Mouse (Mus musculus): ENCODE measurements at regions not wholly inside any gene's neighbourhood (a gene's known extent, or its start where the extent isn't known, plus 50 kb on each side); places are given as distances from the start of the nearest gene placed in this dataset.

- Histone ChIP-seq H3K27me3 (ENCODE audit: control insufficient read depth, insufficient read depth, low read length) (no peaks in the 10 kb centered on the region), H3K27ac (ENCODE audit: insufficient read depth, low read length) (no peak overlapping the region), H3K4me1 (ENCODE audit: control insufficient read depth, insufficient read depth, insufficient read length) (no peaks in the 10 kb centered on the region), H3K4me3 (ENCODE audit: extremely low read depth, insufficient read depth, insufficient read length) (no peak overlapping the region), H3K36me3 (ENCODE audit: control insufficient read depth, insufficient read depth, low read length) (no peaks in the 10 kb centered on the region)
- TF ChIP-seq CTCF (IDR thresholded peaks at IDR 0.05; ENCODE audit: extremely low read depth, insufficient read depth, insufficient read length, insufficient replicate concordance), result no peak
- TF ChIP-seq POLR2A (IDR thresholded peaks at IDR 0.05; ENCODE audit: low read depth, low read length), result no peak
- DNase-seq (ENCODE audit: low read depth in 1 of 2, low spot score in 2 of 2), result no peak
- 76% methylated on average over 4 of the region's 4 CpGs for WGBS
Observed at GRCm38 (mm10) chr3:128067861-128068260, 171.7 kb upstream of the Fam241a start.

- WGBS, result 83% methylated on average over 9 of the region's 9 CpGs
Observed at GRCm38 (mm10) chr3:128054031-128054430, 157.9 kb upstream of the Fam241a start.

GRCm38 (mm10) chr3:128043709-128044108 is 147.6 kb upstream of the Fam241a start:
- Histone ChIP-seq H3K36me3 (ENCODE audit: control insufficient read depth, insufficient read depth, low read length) (no peaks in the 10 kb centered on the region), H3K27ac (ENCODE audit: insufficient read depth, low read length) (no peak overlapping the region), H3K4me3 (ENCODE audit: extremely low read depth, insufficient read depth, insufficient read length) (no peak overlapping the region), H3K4me1 (ENCODE audit: control insufficient read depth, insufficient read depth, insufficient read length) (no peaks in the 10 kb centered on the region), H3K27me3 (ENCODE audit: control insufficient read depth, insufficient read depth, low read length) (no peaks in the 10 kb centered on the region)
- DNase-seq (ENCODE audit: low read depth in 1 of 2, low spot score in 2 of 2), result no peak
- TF ChIP-seq POLR2A (IDR thresholded peaks at IDR 0.05; ENCODE audit: low read depth, low read length), result no peak
- no peak for TF ChIP-seq CTCF (IDR thresholded peaks at IDR 0.05; ENCODE audit: extremely low read depth, insufficient read depth, insufficient read length, insufficient replicate concordance)
- 66% methylated on average over 3 of the region's 3 CpGs for WGBS

More at GRCm38 (mm10) chr3:128054031-128054430, 157.9 kb upstream of the Fam241a start:
- Histone ChIP-seq H3K4me1 (ENCODE audit: control insufficient read depth, insufficient read depth, insufficient read length) (no peaks in the 10 kb centered on the region), H3K27ac (ENCODE audit: insufficient read depth, low read length) (no peak overlapping the region), H3K36me3 (ENCODE audit: control insufficient read depth, insufficient read depth, low read length) (no peaks in the 10 kb centered on the region), H3K27me3 (ENCODE audit: control insufficient read depth, insufficient read depth, low read length) (no peaks in the 10 kb centered on the region; the same call in 1 of the 2 replicates), H3K4me3 (ENCODE audit: extremely low read depth, insufficient read depth, insufficient read length) (no peak overlapping the region)
- TF ChIP-seq CTCF (IDR thresholded peaks at IDR 0.05; ENCODE audit: extremely low read depth, insufficient read depth, insufficient read length, insufficient replicate concordance) (no peak), POLR2A (IDR thresholded peaks at IDR 0.05; ENCODE audit: low read depth, low read length) (no peak)
- DNase-seq (ENCODE audit: low read depth in 1 of 2, low spot score in 2 of 2), result no peak

GRCm38 (mm10) chr3:128040407-128041115 is 144.4 kb upstream of the Fam241a start:
- WGBS, result 47% methylated on average over 12 of the region's 12 CpGs
- Histone ChIP-seq H3K4me1 (ENCODE audit: control insufficient read depth, insufficient read depth, insufficient read length) (no peaks in the 10 kb centered on the region), H3K27ac (ENCODE audit: insufficient read depth, low read length) (no peak overlapping the region), H3K36me3 (ENCODE audit: control insufficient read depth, insufficient read depth, low read length) (no peaks in the 10 kb centered on the region), H3K27me3 (ENCODE audit: control insufficient read depth, insufficient read depth, low read length) (no peaks in the 10 kb centered on the region), H3K4me3 (ENCODE audit: extremely low read depth, insufficient read depth, insufficient read length) (no peak overlapping the region)
- DNase-seq (ENCODE audit: low read depth in 1 of 2, low spot score in 2 of 2), result no peak
- TF ChIP-seq POLR2A (IDR thresholded peaks at IDR 0.05; ENCODE audit: low read depth, low read length) (no peak), CTCF (IDR thresholded peaks at IDR 0.05; ENCODE audit: extremely low read depth, insufficient read depth, insufficient read length, insufficient replicate concordance) (no peak)

DNA sequence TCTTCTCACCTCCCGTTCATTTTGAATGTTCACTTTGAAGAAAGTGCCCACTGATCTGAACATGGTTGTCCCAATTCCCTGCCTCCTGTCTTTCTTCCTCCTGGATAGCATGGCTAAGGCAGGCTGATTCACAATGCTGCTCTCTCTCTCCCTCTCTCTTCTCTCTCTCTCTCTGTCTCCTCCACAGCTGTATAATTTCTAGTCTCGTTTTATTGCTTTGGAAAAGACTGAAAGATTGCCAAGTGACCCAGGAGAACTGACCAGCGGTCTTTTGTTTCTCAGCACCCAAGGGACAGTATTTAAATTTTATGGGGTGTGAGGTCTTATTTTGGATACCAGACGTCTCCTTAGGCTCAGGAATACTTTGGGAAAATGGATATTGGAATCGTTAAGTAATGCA is 143.1 kb upstream of the Fam241a start:
- Histone ChIP-seq H3K4me1 (ENCODE audit: control insufficient read depth, insufficient read depth, insufficient read length) (no peaks in the 10 kb centered on the region), H3K4me3 (ENCODE audit: extremely low read depth, insufficient read depth, insufficient read length) (no peak overlapping the region), H3K27ac (ENCODE audit: insufficient read depth, low read length) (no peak overlapping the region), H3K27me3 (ENCODE audit: control insufficient read depth, insufficient read depth, low read length) (no peaks in the 10 kb centered on the region), H3K36me3 (ENCODE audit: control insufficient read depth, insufficient read depth, low read length) (no peaks in the 10 kb centered on the region)
- TF ChIP-seq CTCF (IDR thresholded peaks at IDR 0.05; ENCODE audit: extremely low read depth, insufficient read depth, insufficient read length, insufficient replicate concordance), result no peak
- TF ChIP-seq POLR2A (IDR thresholded peaks at IDR 0.05; ENCODE audit: low read depth, low read length), result no peak
- DNase-seq (ENCODE audit: low read depth in 1 of 2, low spot score in 2 of 2), result no peak
- 74% methylated on average over 5 of the region's 5 CpGs for WGBS

DNA sequence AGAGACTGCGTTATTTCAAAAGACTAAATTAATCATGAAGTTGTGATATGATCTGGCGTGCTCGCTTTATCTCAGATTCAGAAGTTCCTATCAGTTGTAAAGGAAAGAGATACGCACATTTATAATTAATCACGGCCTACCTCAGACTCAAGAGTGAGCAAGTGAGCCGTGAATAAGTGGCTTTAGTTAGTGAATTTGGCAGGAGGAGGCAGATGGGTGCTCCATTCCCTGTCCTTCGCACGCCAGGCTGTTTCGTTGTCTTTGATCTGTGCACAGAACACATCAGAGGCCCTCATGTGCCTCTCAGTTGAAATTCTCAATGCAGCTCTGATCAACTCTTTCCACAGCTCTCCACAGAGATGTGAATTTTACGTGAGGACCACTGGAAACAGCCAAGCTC is 140.4 kb upstream of the Fam241a start:
- no peak overlapping the region for H3K27ac ChIP-seq (ENCODE audit: insufficient read depth, low read length)
- 86% methylated on average over 10 of the region's 10 CpGs for WGBS

DNA sequence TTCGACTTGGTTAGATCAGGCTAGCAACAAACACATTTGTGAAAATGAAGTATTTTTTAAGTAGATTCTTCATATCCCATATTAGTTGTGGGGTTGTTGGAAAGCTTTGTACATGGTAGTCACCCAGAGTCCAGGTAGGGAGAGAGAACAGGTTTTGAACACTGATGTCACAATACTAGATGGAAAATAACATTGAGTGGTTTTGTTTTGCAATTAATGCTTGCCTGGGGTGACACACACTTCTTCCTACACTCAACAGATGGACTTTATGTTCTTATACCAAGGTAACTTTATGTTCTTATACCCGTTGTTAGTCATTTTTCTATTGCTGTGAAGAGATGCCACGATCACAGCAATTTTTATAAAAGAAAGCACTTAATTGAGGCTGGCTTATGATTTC is 134.2 kb upstream of the Fam241a start:
- no peak overlapping the region for H3K27ac ChIP-seq (ENCODE audit: insufficient read depth, low read length)
- H3K4me3 ChIP-seq (ENCODE audit: extremely low read depth, insufficient read depth, insufficient read length), result no peak overlapping the region
- 79% methylated on average over 3 of the region's 3 CpGs for WGBS
- H3K4me1 ChIP-seq (ENCODE audit: control insufficient read depth, insufficient read depth, insufficient read length), result no peaks in the 10 kb centered on the region
- TF ChIP-seq CTCF (IDR thresholded peaks at IDR 0.05; ENCODE audit: extremely low read depth, insufficient read depth, insufficient read length, insufficient replicate concordance) (no peak), POLR2A (IDR thresholded peaks at IDR 0.05; ENCODE audit: low read depth, low read length) (no peak)
- no peaks in the 10 kb centered on the region for H3K36me3 ChIP-seq (ENCODE audit: control insufficient read depth, insufficient read depth, low read length)
- DNase-seq (ENCODE audit: low read depth in 1 of 2, low spot score in 2 of 2), result no peak
- no peaks in the 10 kb centered on the region for H3K27me3 ChIP-seq (ENCODE audit: control insufficient read depth, insufficient read depth, low read length)

More for the DNA sequence above, 140.4 kb upstream of the Fam241a start:
- no peak for TF ChIP-seq POLR2A (IDR thresholded peaks at IDR 0.05; ENCODE audit: low read depth, low read length)
- TF ChIP-seq CTCF (IDR thresholded peaks at IDR 0.05; ENCODE audit: extremely low read depth, insufficient read depth, insufficient read length, insufficient replicate concordance), result no peak
- Histone ChIP-seq H3K4me3 (ENCODE audit: extremely low read depth, insufficient read depth, insufficient read length) (no peak overlapping the region), H3K4me1 (ENCODE audit: control insufficient read depth, insufficient read depth, insufficient read length) (no peaks in the 10 kb centered on the region), H3K36me3 (ENCODE audit: control insufficient read depth, insufficient read depth, low read length) (no peaks in the 10 kb centered on the region), H3K27me3 (ENCODE audit: control insufficient read depth, insufficient read depth, low read length) (no peaks in the 10 kb centered on the region)
- DNase-seq (ENCODE audit: low read depth in 1 of 2, low spot score in 2 of 2), result no peak

Measured in spleen, adult 2 months (tissue).